ENCODE assay signal across 17 mouse cellular contexts in the genomic region with DNA sequence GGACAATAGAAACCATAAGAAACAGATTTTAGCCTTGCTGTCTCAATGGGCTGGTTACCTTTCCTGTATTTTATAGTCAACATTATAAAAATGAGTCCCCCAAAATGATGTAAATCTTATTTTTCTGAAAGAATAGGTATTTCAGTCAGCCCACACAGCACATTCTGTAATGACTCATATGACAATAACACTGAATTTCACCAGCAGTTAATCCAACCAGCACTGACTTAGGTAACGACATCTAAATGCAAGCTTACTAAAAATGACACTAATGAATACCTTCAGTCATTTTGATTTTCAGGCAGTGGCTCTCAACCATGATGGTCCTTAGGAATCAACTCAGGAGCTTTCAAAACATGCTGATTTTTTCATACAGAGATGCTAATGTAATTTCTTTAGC. TPM values are rescaled to one million over a fixed set of nuclear protein-coding genes. Genes with fewer than 3 reads are reported as not detected.
"Had no signal": no experiment of that assay in that cellular context is flagged by ENCODE, and none has a peak within 500 bp of the region (broad histone marks: within the 10 kb centered on the region; RNA-seq: fewer than 3 reads in every experiment).

No protein-coding gene starts in this region.

- H3K4me3 ChIP-seq: midbrain, embryonic 10.5 days; midbrain, embryonic 13.5 days; midbrain, embryonic 15.5 days; myocyte; neural tube, embryonic 13.5 days; neural tube, embryonic 15.5 days; stomach, embryonic 15.5 days had no signal

- H3K9ac ChIP-seq: lung, embryonic 14.5 days; midbrain, embryonic 13.5 days; midbrain, embryonic 15.5 days; neural tube, embryonic 13.5 days; neural tube, embryonic 15.5 days; stomach, embryonic 15.5 days had no signal

- H3K4me2 ChIP-seq: lung, embryonic 14.5 days; midbrain, embryonic 13.5 days; midbrain, embryonic 15.5 days; neural tube, embryonic 13.5 days; neural tube, embryonic 15.5 days; stomach, embryonic 15.5 days had no signal

- H3K4me1 ChIP-seq: midbrain, embryonic 13.5 days; midbrain, embryonic 15.5 days; stomach, embryonic 15.5 days had no signal

- H3K27ac ChIP-seq: midbrain, embryonic 10.5 days; midbrain, embryonic 13.5 days; midbrain, embryonic 15.5 days; neural tube, embryonic 13.5 days; neural tube, embryonic 15.5 days; stomach, embryonic 15.5 days; stomach, postnatal 0 days had no signal

- H3K9me3 ChIP-seq: midbrain, embryonic 10.5 days; midbrain, embryonic 13.5 days; midbrain, embryonic 15.5 days; neural tube, embryonic 13.5 days; neural tube, embryonic 15.5 days; stomach, embryonic 15.5 days had no signal

- H3K27me3 ChIP-seq: midbrain, embryonic 13.5 days; midbrain, embryonic 15.5 days; neural tube, embryonic 13.5 days; neural tube, embryonic 15.5 days; stomach, embryonic 15.5 days had no signal

- H3K36me3 ChIP-seq: midbrain, embryonic 10.5 days; midbrain, embryonic 13.5 days; midbrain, embryonic 15.5 days; neural tube, embryonic 13.5 days; neural tube, embryonic 15.5 days; stomach, embryonic 15.5 days had no signal

- ATAC-seq: midbrain, embryonic 13.5 days; midbrain, embryonic 15.5 days had no signal

- DNase-seq: lung, adult 18-20 months; lung, embryonic 14.5 days; lung, postnatal 10 days; lung, postnatal 4 days; right cerebral cortex, postnatal 14 days; thymus, adult 2 months; thymus, postnatal 25 days; thymus, postnatal 4 days had no signal

RNA-seq across cellular contexts. Expression of gene Dock4, which starts 54.5 kb away (rescaled TPM):
- total RNA-seq: megakaryocyte-erythroid progenitor cell, adult 5-6 weeks had no signal
